Mouse (Mus musculus): ENCODE results near the gene 4930469K13Rik. TPM values are rescaled to one million over a fixed set of nuclear protein-coding genes. Genes with fewer than 3 reads are reported as not detected.
A peak's percentile ranks its signal among the peaks of the same experiment; 100 is the strongest.

The 4930469K13Rik gene
- total RNA-seq, 2 experiments from 2014 or later: not detected

- DNase-seq: no peak
- intact Hi-C loops (cut with DNase I): loop anchor here (10.0 kb wide), 1 partner anchor 264 kb away; no protein-coding TSS in a partner anchor
Measured at GRCm38 (mm10) chr11:33951155-33951554, 147.2 kb downstream of the 4930469K13Rik start.

- DNase-seq: no peak
- intact Hi-C loops (cut with DNase I): no loop called here
Measured at GRCm38 (mm10) chr11:33946501-33946900, 151.9 kb downstream of the 4930469K13Rik start.

- DNase-seq: no peak
Measured at GRCm38 (mm10) chr11:33944786-33945328, 153.5 kb downstream of the 4930469K13Rik start.

GRCm38 (mm10) chr11:33944067-33944785 is 154.1 kb downstream of the 4930469K13Rik start:
- no peak for DNase-seq
- intact Hi-C loops (cut with DNase I): no loop called here

More at GRCm38 (mm10) chr11:33944786-33945328, 153.5 kb downstream of the 4930469K13Rik start:
- intact Hi-C loops (cut with DNase I): no loop called here

GRCm38 (mm10) chr11:33943565-33943964 is 154.8 kb downstream of the 4930469K13Rik start:
- intact Hi-C loops (cut with DNase I): no loop called here
- DNase-seq: no peak

- intact Hi-C loops (cut with DNase I): no loop called here
Measured at GRCm38 (mm10) chr11:33939456-33940113, 158.8 kb downstream of the 4930469K13Rik start.

GRCm38 (mm10) chr11:33938561-33939274 is 159.6 kb downstream of the 4930469K13Rik start:
- intact Hi-C loops (cut with DNase I): no loop called here

More at GRCm38 (mm10) chr11:33939456-33940113, 158.8 kb downstream of the 4930469K13Rik start:
- no peak for DNase-seq

GRCm38 (mm10) chr11:33937641-33938040 is 160.7 kb downstream of the 4930469K13Rik start:
- DNase-seq: no peak
- intact Hi-C loops (cut with DNase I): no loop called here

More at GRCm38 (mm10) chr11:33938561-33939274, 159.6 kb downstream of the 4930469K13Rik start:
- DNase-seq: no peak

GRCm38 (mm10) chr11:33934286-33934685 is 164.1 kb downstream of the 4930469K13Rik start:
- intact Hi-C loops (cut with DNase I): no loop called here
- no peak for DNase-seq

GRCm38 (mm10) chr11:33932386-33933111 is 165.8 kb downstream of the 4930469K13Rik start:
- intact Hi-C loops (cut with DNase I): no loop called here
- no peak for DNase-seq

- peak in 1 of 2 experiments; percentile 8 for DNase-seq
- intact Hi-C loops (cut with DNase I): no loop called here
Measured at GRCm38 (mm10) chr11:33931836-33932385, 166.4 kb downstream of the 4930469K13Rik start.

GRCm38 (mm10) chr11:33929412-33929811 is 168.9 kb downstream of the 4930469K13Rik start:
- intact Hi-C loops (cut with DNase I): loop anchor here (5.0 kb wide), 1 partner anchor 283 kb away; no protein-coding TSS in a partner anchor
- DNase-seq: no peak

- intact Hi-C loops (cut with DNase I): loop anchor here (5.0 kb wide), 1 partner anchor 284 kb away; no protein-coding TSS in a partner anchor
- DNase-seq: no peak
Measured at GRCm38 (mm10) chr11:33928658-33929057, 169.7 kb downstream of the 4930469K13Rik start.

- intact Hi-C loops (cut with DNase I): loop anchor here (5.0 kb wide), 1 partner anchor 284 kb away; no protein-coding TSS in a partner anchor
- DNase-seq: no peak
Measured at GRCm38 (mm10) chr11:33927836-33928235, 170.5 kb downstream of the 4930469K13Rik start.

- no peak for DNase-seq
- intact Hi-C loops (cut with DNase I): loop anchor here (5.0 kb wide), 1 partner anchor 285 kb away; no protein-coding TSS in a partner anchor
Measured at GRCm38 (mm10) chr11:33927321-33927720, 171.0 kb downstream of the 4930469K13Rik start.

GRCm38 (mm10) chr11:33926551-33926950 is 171.8 kb downstream of the 4930469K13Rik start:
- intact Hi-C loops (cut with DNase I): loop anchor here (5.0 kb wide), 1 partner anchor 286 kb away; no protein-coding TSS in a partner anchor
- no peak for DNase-seq

GRCm38 (mm10) chr11:33925778-33926177 is 172.6 kb downstream of the 4930469K13Rik start:
- intact Hi-C loops (cut with DNase I): loop anchor here (5.0 kb wide), 1 partner anchor 287 kb away; no protein-coding TSS in a partner anchor
- DNase-seq: no peak
